Mouse (Mus musculus) forebrain, embryonic 14.5 days (tissue): ENCODE results near the gene Upk3bl. TPM values are rescaled to one million over a fixed set of nuclear protein-coding genes. Genes with fewer than 3 reads are reported as not detected.

ENCODE experiments used
- ATAC-seq: fragments of 200-750 bp; cut with Nextera tagmentation; 2 replicates; pipeline ENCODE4 v1.8.0; 2017; ENCODE audit warnings: mild to moderate bottlenecking, moderate library complexity
- DNase-seq: peaks from one replicate; pipeline ENCODE4 v3.0.0-alpha.2; 2015; ENCODE audit warnings: low spot score
- H3K27ac ChIP-seq: fragments of 300-500 bp; sonication (generic); 2 replicates; pipeline ENCODE4 v1.5.1; 2014; ENCODE audit warnings: low read depth, mild to moderate bottlenecking, control low read depth, low read length, moderate library complexity
- H3K27me3 ChIP-seq: fragments of 300-500 bp; sonication (generic); replicated peaks from 2 replicates; pipeline ENCODE4 v1.6.1; 2014; ENCODE audit warnings: low read length, control low read depth, mixed read lengths; ENCODE audit not compliant: control insufficient read depth, insufficient read depth
- H3K36me3 ChIP-seq: fragments of 300-500 bp; sonication (generic); 2 replicates; pipeline ENCODE4 v1.6.1; 2014; ENCODE audit warnings: low read length, control low read depth; ENCODE audit not compliant: control insufficient read depth, insufficient read depth
- H3K4me1 ChIP-seq: fragments of 300-500 bp; sonication (generic); 2 replicates; pipeline ENCODE4 v1.6.1; 2014; ENCODE audit warnings: antibody characterized with exemption, low read length, control low read depth; ENCODE audit not compliant: control insufficient read depth, insufficient read depth
- H3K4me2 ChIP-seq: fragments of 300-500 bp; sonication (generic); 2 replicates; pipeline ENCODE4 v1.6.1; 2014; ENCODE audit warnings: mild to moderate bottlenecking, control low read depth, low read length
- H3K4me3 ChIP-seq: fragments of 300-500 bp; sonication (generic); 2 replicates; pipeline ENCODE4 v1.5.1; 2014; ENCODE audit warnings: low read depth, low read length, control low read depth
- H3K9ac ChIP-seq: fragments of 300-500 bp; sonication (generic); 2 replicates; pipeline ENCODE4 v1.6.1; 2014; ENCODE audit warnings: mild to moderate bottlenecking, low read length, control low read depth, moderate library complexity
- H3K9me3 ChIP-seq: fragments of 300-500 bp; sonication (generic); replicated peaks from 2 replicates; pipeline ENCODE4 v1.6.1; 2016; ENCODE audit warnings: low read length, control low read depth, mixed read lengths; ENCODE audit not compliant: control insufficient read depth
- WGBS: fragments of 180-500 bp; shearing (Covaris S2); extraction: QIAGEN DNeasy Blood & Tissue Kit; methylation state at CpG from one replicate; pipeline ENCODE4 v1.1.7; 2014; 5-methylcytosine and 5-hydroxymethylcytosine counted together
- polyA plus RNA-seq: library from polyadenylated mRNA; unstranded; fragments of >200 nt; fragmentation: Nextera tagmentation; extraction: Ambion mirVana; gene quantifications from 2 replicates; pipeline ENCODE4 v1.2.1, GENCODE M21; 2014

Gene Upk3bl
- polyA plus RNA-seq, 1 experiment from 2014 or later: not detected

DNA sequence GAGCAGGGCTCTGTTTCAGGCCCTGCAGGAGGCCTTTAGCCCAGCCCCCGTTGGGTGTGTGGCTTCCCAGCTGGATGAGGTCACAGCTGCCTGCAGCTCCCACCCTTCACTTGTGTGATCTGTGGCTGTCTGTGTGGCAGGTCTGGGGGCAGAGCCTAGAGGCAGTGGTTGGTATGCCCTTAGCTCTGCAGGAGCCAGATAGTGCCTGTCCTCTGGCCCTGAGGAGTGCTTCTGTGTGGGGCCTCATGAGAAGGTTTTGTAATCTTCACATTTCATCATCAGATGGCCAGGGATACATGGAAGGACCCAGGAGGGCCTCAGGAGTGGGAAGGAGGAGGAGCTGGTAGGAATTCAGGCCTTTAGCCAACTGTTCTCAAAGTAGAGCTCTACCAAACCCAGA lies 34.4 kb upstream of the Upk3bl start:
- H3K9me3 ChIP-seq: no peaks in the 10 kb centered on the region
- 0 out of 2 replicates have a peak, but pooled peaks cover 3% of the 10 kb centered on the region for H3K36me3 ChIP-seq
- H3K9ac ChIP-seq: no peak overlapping the region
- H3K27me3 ChIP-seq: no peaks in the 10 kb centered on the region
- no peak overlapping the region for H3K4me2 ChIP-seq
- H3K4me3 ChIP-seq: no peak overlapping the region
- H3K4me1 ChIP-seq: peaks cover 3% of the 10 kb centered on the region; the same call in 1 of the 2 replicates
- 35% methylated on average over 1 of the region's 1 CpGs for WGBS
- DNase-seq (no peak), ATAC-seq (no peak)
- H3K27ac ChIP-seq: no peak overlapping the region

DNA sequence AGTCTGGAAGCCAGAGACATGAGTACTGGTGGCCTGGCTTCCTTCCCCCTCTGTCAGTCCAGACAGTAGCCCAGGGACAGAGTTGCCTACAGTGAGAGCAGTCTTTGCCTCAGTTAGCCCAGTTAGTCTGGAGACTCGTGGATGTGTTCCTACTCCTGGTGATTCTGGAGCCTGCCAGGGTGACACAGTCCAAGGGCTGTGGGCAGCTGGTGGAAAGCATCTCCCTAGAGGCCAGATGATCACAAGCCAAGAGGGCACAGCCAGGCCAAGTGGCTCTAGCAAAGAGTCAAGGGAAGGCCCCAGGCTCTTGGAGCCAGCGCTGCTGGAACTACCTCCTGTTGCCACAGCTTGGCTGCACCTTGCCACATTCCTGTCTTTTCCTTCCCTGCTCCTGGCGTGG lies 28.6 kb upstream of the Upk3bl start:
- WGBS: 83% methylated on average over 3 of the region's 3 CpGs
- H3K4me2 ChIP-seq: no peak overlapping the region
- H3K9ac ChIP-seq: no peak overlapping the region
- H3K4me1 ChIP-seq: no peaks in the 10 kb centered on the region
- no peak for ATAC-seq
- H3K27me3 ChIP-seq: no peaks in the 10 kb centered on the region
- DNase-seq: no peak
- no peak overlapping the region for H3K4me3 ChIP-seq
- H3K27ac ChIP-seq: no peak overlapping the region
- H3K9me3 ChIP-seq: no peaks in the 10 kb centered on the region
- H3K36me3 ChIP-seq: peaks cover 45% of the 10 kb centered on the region

DNA sequence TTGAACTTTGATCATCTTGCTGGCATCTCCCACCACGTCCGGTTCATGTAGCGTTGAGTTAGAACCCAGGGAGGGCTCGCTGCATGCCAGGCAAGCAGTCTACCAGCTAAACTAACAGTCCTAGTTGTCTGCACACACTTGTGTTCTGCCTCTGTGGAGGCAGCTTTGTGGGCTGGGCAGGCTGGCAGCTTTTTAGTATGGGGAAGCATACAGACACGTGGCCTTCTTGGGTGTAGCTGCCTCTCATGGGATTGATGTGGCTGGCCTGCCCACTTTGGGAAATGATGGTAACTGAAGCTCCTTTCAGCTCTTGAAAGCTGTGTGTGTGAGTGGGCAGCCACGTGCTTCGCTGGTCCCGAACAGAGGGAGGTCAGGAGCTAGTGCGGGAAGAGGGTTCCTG lies 27.4 kb upstream of the Upk3bl start:
- no peak overlapping the region for H3K4me2 ChIP-seq
- no peak overlapping the region for H3K4me3 ChIP-seq
- no peak overlapping the region for H3K9ac ChIP-seq
- no peak overlapping the region for H3K27ac ChIP-seq
- ATAC-seq (no peak), DNase-seq (no peak)
- peaks cover 55% of the 10 kb centered on the region for H3K36me3 ChIP-seq
- 82% methylated on average over 9 of the region's 9 CpGs for WGBS
- H3K9me3 ChIP-seq: no peaks in the 10 kb centered on the region
- no peaks in the 10 kb centered on the region for H3K4me1 ChIP-seq
- no peaks in the 10 kb centered on the region for H3K27me3 ChIP-seq

DNA sequence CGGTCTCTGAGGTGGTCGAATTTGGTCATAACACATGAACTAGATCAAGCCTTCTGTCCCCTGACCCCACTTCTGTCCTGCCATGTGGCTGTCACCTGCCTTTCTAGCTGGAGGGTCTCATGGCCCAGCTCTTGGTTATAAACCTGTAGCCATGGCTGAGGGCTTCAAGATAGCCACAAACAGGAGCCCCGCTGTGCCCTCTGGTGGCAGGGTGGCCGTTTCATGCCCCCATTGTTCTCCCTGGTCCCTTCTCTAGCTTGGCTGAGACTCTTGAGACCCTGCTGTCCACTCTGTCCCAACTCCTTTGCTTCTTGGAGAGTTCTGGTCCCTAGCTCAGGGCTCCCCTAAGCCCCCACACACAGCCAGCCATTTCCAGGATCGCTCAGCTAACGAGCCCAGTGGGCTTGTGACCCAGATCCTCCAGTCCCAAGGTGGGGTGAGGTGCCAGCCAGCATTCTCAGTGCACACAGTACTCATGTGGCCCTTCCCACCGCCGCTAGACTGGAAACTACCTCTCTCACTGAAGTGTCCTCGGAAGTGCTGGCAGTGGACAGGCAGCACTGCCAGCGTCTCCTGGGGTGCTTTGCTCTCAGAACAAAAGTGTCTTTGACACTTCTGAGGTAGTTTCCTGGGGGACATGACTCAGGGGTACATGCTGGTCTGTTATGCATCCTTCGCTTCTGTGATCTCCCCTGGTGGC lies 26.5 kb upstream of the Upk3bl start:
- Histone ChIP-seq H3K27ac (no peak overlapping the region), H3K9me3 (no peaks in the 10 kb centered on the region), H3K9ac (no peak overlapping the region), H3K4me1 (no peaks in the 10 kb centered on the region), H3K27me3 (no peaks in the 10 kb centered on the region), H3K4me2 (no peak overlapping the region), H3K36me3 (peaks cover 63% of the 10 kb centered on the region), H3K4me3 (no peak overlapping the region)
- no peak for ATAC-seq
- 75% methylated on average over 11 of the region's 11 CpGs for WGBS
- DNase-seq: no peak

DNA sequence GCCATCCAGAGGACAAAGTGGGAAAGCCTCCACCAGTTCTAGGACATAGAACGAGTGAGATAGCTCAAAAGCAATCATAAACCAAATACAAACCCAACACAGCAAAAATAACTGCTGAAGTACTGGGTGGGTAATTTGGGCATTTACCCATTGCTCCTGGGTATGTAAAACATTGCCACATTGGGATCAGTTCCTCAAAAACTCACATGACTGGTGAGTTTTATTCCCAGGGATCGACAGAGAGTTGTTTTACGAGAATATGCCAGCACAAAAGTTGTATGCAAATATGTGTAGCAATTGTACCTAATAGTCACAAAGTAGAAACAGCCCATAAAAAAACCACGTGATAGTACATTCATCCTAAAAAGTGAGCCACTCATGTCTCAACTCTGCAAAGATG lies 19.4 kb upstream of the Upk3bl start:
- peaks cover 28% of the 10 kb centered on the region for H3K36me3 ChIP-seq
- H3K9ac ChIP-seq: no peak overlapping the region
- no peak for ATAC-seq

DNA sequence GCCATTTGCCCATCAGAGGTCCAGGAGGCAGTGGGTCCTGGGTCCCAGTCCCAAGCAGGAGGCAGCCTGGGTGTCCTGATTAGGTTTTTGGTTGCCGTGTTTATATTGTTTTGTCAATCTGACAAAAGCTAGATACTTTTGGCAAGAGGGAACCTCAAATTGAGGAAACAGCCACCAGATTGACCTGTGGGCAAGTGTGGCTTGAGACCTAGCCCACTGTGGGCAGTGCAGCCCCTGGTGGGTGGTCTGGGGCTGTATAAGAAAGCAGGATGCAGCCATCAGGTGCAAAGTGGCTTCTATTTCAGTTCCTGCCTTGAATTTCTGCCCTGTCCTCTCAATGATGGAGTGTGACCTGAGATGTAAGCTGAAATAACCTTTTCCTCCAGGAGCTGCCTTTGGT lies 19.0 kb upstream of the Upk3bl start:
- 87% methylated on average over 1 of the region's 1 CpGs for WGBS
- no peak for ATAC-seq

More for the DNA sequence above, 19.4 kb upstream of the Upk3bl start:
- DNase-seq: no peak
- Histone ChIP-seq H3K27ac (no peak overlapping the region), H3K4me3 (no peak overlapping the region), H3K4me2 (no peak overlapping the region), H3K9me3 (no peaks in the 10 kb centered on the region), H3K27me3 (no peaks in the 10 kb centered on the region), H3K4me1 (no peaks in the 10 kb centered on the region)
- 83% methylated on average over 4 of the region's 4 CpGs for WGBS

DNA sequence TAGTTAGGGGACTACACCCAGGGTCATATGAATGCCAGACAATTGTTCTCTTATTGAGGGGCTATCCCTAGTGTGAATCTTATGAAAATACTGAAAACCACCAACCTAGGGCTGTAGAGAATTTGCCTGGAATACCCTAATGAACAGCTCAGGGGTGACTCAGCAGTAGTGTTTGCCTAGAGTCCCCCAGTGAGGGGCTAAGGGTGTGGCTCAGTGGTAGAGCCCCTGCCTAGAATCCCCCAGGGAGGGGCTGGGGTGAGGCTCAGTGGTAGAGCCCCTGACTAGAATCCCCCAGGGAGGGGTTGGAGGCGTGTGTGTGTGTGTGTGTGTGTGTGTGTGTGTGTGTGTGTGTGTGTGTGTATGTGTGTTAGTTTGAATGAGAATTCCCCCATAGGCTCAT lies 17.6 kb upstream of the Upk3bl start:
- Histone ChIP-seq H3K36me3 (peaks cover 11% of the 10 kb centered on the region), H3K27me3 (no peaks in the 10 kb centered on the region), H3K27ac (no peak overlapping the region), H3K9ac (no peak overlapping the region), H3K9me3 (no peaks in the 10 kb centered on the region), H3K4me2 (no peak overlapping the region), H3K4me3 (no peak overlapping the region), H3K4me1 (no peaks in the 10 kb centered on the region)
- ATAC-seq (no peak), DNase-seq (no peak)
- 86% methylated on average over 1 of the region's 1 CpGs for WGBS

More for the DNA sequence above, 19.0 kb upstream of the Upk3bl start:
- H3K9me3 ChIP-seq: no peaks in the 10 kb centered on the region
- H3K9ac ChIP-seq: no peak overlapping the region
- no peak overlapping the region for H3K27ac ChIP-seq
- H3K4me2 ChIP-seq: no peak overlapping the region
- H3K27me3 ChIP-seq: no peaks in the 10 kb centered on the region
- DNase-seq: no peak
- no peaks in the 10 kb centered on the region for H3K4me1 ChIP-seq
- no peak overlapping the region for H3K4me3 ChIP-seq
- peaks cover 24% of the 10 kb centered on the region for H3K36me3 ChIP-seq

DNA sequence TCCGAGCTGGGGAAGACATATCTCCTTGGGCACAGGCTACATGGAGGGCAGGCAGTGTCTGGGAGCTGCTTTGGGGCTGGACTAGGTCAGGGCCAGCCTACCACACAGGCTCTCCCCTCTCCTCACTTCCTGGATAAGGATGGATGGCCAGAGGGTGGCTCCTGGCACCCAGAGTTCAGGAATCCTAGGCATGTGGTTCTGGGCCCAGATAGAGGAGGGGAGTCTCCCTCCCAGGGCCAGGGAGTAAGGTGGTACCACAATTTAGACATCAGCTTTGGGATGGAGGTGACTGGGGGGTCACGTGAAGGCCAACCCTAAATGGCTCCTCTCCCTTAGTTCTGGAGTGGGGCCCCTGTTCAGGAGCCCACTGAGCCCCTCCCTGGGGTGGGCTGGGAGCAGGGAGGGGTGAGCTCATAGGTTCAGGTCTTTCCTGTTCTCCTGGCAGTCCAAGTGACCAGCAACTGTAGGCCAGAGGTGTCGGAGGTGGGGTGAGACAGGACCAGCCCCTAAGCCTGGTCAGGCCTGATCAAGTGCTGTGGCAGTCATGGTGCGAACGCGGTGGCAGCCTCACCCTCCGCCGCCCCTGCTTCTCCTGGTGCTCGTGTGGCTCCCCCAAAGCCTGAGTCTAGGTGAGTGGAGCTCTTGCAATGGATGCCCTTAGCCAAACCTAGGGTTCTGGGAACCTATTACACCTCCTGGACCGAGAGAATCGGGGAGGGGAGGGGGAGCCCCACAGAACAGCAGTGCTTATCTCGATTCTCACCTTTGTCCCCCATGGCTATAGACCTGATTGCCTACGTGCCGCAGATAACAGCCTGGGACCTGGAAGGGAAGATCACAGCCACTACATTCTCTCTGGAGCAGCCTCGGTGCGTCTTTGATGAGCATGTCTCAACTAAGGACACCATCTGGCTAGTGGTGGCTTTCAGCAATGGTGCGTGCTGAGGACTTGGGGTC lies 15.8 kb upstream of the Upk3bl start, which contains the start of gene Upk3b:
Gene Upk3b, plus strand, starts transcription at position 239 of the 957 bp plus-strand sequence.
- Histone ChIP-seq H3K9ac (no peak within 1 kb of the TSS), H3K4me3 (no peak within 1 kb of the TSS), H3K9me3 (no peaks in the 10 kb centered on the region), H3K27ac (no peak within 1 kb of the TSS), H3K4me2 (no peak within 1 kb of the TSS), H3K27me3 (no peaks in the 10 kb centered on the region), H3K4me1 (no peaks in the 10 kb centered on the region), H3K36me3 (no peaks in the 10 kb centered on the region)
- no peak for DNase-seq
- no peak for ATAC-seq
- 88% methylated on average over 17 of the region's 17 CpGs for WGBS

DNA sequence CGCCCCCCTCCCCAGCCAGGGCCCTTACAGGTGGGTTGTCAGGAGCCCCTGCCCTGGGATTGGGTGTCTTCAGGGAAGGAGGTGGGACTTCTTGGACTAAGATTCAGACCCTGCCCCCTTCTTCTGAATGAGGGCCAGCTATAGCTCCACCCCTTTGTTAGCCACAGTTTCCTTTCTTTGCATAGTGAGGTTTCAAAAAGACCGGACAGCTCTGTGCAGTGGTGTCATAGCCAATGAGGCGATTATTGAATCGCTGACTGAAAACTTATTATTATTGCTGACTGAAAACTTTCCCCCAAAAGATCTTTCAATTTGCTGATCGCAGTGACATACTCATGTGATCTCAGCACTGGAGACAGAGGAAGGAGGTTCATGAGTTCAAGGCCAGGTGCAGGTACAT lies 14.1 kb upstream of the Upk3bl start:
- 45% methylated on average over 5 of the region's 5 CpGs for WGBS
- Histone ChIP-seq H3K9ac (no peak overlapping the region), H3K4me3 (no peak overlapping the region), H3K4me2 (no peak overlapping the region), H3K36me3 (no peaks in the 10 kb centered on the region), H3K9me3 (no peaks in the 10 kb centered on the region), H3K27ac (no peak overlapping the region), H3K4me1 (no peaks in the 10 kb centered on the region), H3K27me3 (no peaks in the 10 kb centered on the region)
- DNase-seq: no peak
- ATAC-seq: no peak
